Mouse (Mus musculus) cerebellum, adult 2 months (tissue): ENCODE measurements around the gene Cyp11a1.

ENCODE experiments used
- CTCF ChIP-seq: fragments of 200-500 bp; IDR thresholded peaks from 2 replicates; pipeline ENCODE4 v1.5.1; 2011; ENCODE audit warnings: low read depth, mild to moderate bottlenecking, control low read depth, low read length, moderate library complexity, borderline replicate concordance; ENCODE audit not compliant: insufficient read depth
- POLR2A ChIP-seq: fragments of 200-500 bp; IDR thresholded peaks from 2 replicates; pipeline ENCODE4 v1.6.1; 2011; ENCODE audit warnings: low read length, control low read depth, borderline replicate concordance; ENCODE audit not compliant: insufficient read depth

GRCm38 (mm10) chr9:58060677-58061667 lies 54.8 kb downstream of the Cyp11a1 start:
- TF ChIP-seq CTCF, result no peak
- TF ChIP-seq POLR2A, result no peak
